ENCODE assay signal across 13 mouse cellular contexts in genomic region chr6:116969381-116969910, GRCm38 (mm10).
"Had no signal": no experiment of that assay in that cellular context is flagged by ENCODE, and none has a peak within 500 bp of the region (broad histone marks: within the 10 kb centered on the region; RNA-seq: fewer than 3 reads in every experiment).

No protein-coding gene starts in this region.

- H3K36me3 ChIP-seq: limb, embryonic 15.5 days; liver, embryonic 12.5 days; midbrain, embryonic 10.5 days; neural tube, embryonic 12.5 days had no signal

- H3K27ac ChIP-seq: limb, embryonic 15.5 days; liver, embryonic 12.5 days; midbrain, embryonic 10.5 days; neural tube, embryonic 12.5 days had no signal

- H3K27me3 ChIP-seq: limb, embryonic 15.5 days; liver, embryonic 12.5 days; neural tube, embryonic 12.5 days had no signal

- H3K9ac ChIP-seq: limb, embryonic 15.5 days; liver, embryonic 12.5 days; lung, embryonic 14.5 days; neural tube, embryonic 12.5 days had no signal

- DNase-seq: kidney, postnatal 14 days; lung, embryonic 14.5 days; lung, postnatal 10 days; lung, postnatal 4 days; midbrain, embryonic 14.5 days; spleen, adult 18-20 months; thymus, adult 2 months; thymus, postnatal 25 days had no signal

- H3K4me2 ChIP-seq: limb, embryonic 15.5 days; liver, embryonic 12.5 days; lung, embryonic 14.5 days; neural tube, embryonic 12.5 days had no signal

- H3K4me1 ChIP-seq: liver, embryonic 12.5 days; midbrain, embryonic 10.5 days; neural tube, embryonic 12.5 days had no signal

- H3K9me3 ChIP-seq: limb, embryonic 15.5 days; liver, embryonic 12.5 days; midbrain, embryonic 10.5 days; neural tube, embryonic 12.5 days had no signal

- H3K4me3 ChIP-seq: limb, embryonic 15.5 days; liver, embryonic 12.5 days; midbrain, embryonic 10.5 days; myocyte; neural tube, embryonic 12.5 days had no signal
